Mouse (Mus musculus): ENCODE measurements at regions not wholly inside any gene's neighbourhood (a gene's known extent, or its start where the extent isn't known, plus 50 kb on each side); places are given as distances from the start of the nearest gene placed in this dataset.

DNA sequence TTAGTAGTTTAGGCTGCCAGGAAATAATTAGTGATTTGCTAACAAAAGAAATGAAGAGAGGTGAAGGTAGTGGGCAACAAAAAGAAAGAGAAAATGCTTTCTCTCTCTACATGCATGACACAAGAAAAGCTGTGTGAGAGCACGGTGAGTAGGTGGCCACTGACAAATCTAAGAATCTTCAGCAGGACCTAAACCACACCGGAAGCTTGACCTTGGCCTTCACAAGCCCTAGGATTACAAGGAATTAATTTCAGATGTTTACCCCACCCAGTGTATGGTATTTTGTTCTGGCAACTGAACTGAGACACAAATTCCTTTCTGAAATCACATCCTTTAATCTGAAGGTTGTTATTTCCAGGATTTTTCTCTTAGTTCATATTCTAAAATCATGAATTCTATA lies 347.5 kb upstream of the Ddi1 start:
- TF ChIP-seq CTCF (IDR thresholded peaks at IDR 0.05; ENCODE audit: control insufficient read depth, insufficient read depth, insufficient read length) (no peak), CEBPB (IDR thresholded peaks at IDR 0.05; ENCODE audit: low read depth) (no peak)

Data from C2C12 (cell line).